Mouse (Mus musculus) C2C12 (cell line): ENCODE results near the gene Map1s.

Source experiments
- CEBPB ChIP-seq: IDR thresholded peaks from one replicate; pipeline ENCODE4 v1.6.1; 2011; ENCODE audit warnings: low read depth, mild to moderate bottlenecking, control low read depth, moderate library complexity
- CTCF ChIP-seq: IDR thresholded peaks from one replicate; pipeline ENCODE4 v1.5.1; 2011; ENCODE audit not compliant: control insufficient read depth, insufficient read depth, insufficient read length
- MYOG ChIP-seq: IDR thresholded peaks from one replicate; pipeline ENCODE4 v1.6.1; 2011; ENCODE audit not compliant: control insufficient read depth, insufficient read length; ENCODE audit errors: extremely low read depth
- USF1 ChIP-seq: IDR thresholded peaks from one replicate; pipeline ENCODE4 v1.6.1; 2011; ENCODE audit warnings: low read depth, mild to moderate bottlenecking, control low read depth, moderate library complexity

DNA sequence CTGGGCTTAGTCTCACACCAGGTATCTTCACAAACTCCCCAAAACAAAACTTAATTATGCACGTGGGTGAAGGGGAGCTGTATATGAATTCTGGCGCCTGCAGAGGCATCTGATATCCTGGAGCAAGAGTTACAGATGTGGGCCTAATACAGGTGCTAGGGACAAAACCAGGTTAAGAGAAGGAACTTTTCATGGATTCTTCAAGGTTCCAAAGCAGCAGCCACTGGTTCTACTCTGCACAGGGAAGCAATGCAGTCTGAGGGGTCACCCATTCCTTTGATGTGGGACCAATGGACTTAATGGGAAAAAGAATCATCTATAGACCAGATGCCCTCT is 11.4 kb upstream of the Map1s start:
- no peak for TF ChIP-seq MYOG
- TF ChIP-seq CTCF: no peak
- no peak for TF ChIP-seq CEBPB
- TF ChIP-seq USF1: no peak
